Mouse (Mus musculus): ENCODE measurements around the gene Zfp704. TPM values are rescaled to one million over a fixed set of nuclear protein-coding genes. Genes with fewer than 3 reads are reported as not detected.
"Not testable (repeated sequence)": the region's sequence is repeated elsewhere in the genome, so short reads cannot be mapped to it uniquely, and the experiment has no call there.

Zfp704 gene
- total RNA-seq, 2 experiments from 2014 or later = 4.1 to 5.6 TPM

GRCm38 (mm10) chr3:9603866-9604265 lies 6.0 kb downstream of the Zfp704 start:
- intact Hi-C loops (cut with DNase I) = loop anchor here (10.0 kb wide), 1 partner anchor 341 kb away; no protein-coding TSS in a partner anchor
- no peak for DNase-seq

GRCm38 (mm10) chr3:9600577-9600976 lies 9.3 kb downstream of the Zfp704 start:
- DNase-seq = no peak
- intact Hi-C loops (cut with DNase I) = loop anchor here (10.0 kb wide), 1 partner anchor 344 kb away; no protein-coding TSS in a partner anchor

DNA sequence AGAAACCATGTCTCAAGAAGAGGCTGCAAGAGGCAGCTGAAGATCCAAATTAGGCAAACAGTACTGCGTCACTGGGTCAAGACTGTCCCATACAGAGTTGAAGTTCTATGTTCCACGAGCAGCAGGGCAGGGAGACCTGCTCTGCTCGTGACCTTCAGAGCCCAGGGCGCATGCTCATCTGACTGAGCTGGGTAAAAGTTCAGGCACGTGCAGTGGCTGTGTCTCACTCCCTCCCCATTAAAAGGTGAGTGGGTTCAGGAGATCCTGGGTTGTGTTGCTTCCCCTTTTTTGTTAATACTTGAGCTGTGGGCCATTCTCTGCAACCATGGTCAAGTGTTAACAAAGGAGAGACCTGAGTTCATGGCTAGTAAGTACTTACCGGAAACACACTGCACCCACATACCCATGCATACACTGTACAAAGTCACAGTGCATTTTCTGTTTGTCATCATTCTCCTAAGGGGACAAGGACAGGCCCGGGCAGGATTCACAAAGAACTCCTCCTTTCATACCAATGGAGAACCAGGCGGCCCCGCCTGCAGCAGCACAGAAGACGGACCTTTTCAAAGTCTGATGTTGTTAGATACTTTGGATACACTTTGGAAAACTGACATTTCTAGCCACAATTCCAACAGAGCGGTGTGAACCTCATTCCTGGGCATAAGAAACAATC lies 10.0 kb downstream of the Zfp704 start:
- no peak for DNase-seq
- intact Hi-C loops (cut with DNase I) = loop anchor here (10.0 kb wide), 2 partner anchors 195 to 345 kb away; no protein-coding TSS in a partner anchor

DNA sequence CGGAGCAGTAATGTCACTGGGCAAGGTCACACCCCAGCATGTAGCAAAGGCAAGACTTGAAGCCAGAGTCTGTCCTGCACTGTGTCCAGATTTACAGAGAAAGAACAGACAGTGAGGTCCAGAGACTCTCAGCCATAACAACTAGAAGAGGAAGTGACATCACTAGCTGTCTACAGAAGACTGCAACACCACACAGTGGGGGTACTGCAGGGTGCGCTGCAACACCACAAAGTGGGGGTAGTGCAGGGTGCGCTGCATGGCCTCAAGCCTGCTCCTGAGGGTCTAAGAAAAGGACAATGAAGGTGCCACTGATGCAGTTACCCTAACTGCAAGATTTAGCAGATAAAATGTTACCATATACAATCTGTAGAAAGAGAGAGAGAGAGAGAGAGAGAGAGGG lies 11.8 kb downstream of the Zfp704 start:
- intact Hi-C loops (cut with DNase I) = loop anchor here (10.0 kb wide), 1 partner anchor 193 kb away; no protein-coding TSS in a partner anchor
- no peak for DNase-seq

- intact Hi-C loops (cut with DNase I) = loop anchor here (10.0 kb wide), 1 partner anchor 190 kb away; no protein-coding TSS in a partner anchor
- no peak for DNase-seq
Measured at GRCm38 (mm10) chr3:9594457-9594856, 15.4 kb downstream of the Zfp704 start.

DNA sequence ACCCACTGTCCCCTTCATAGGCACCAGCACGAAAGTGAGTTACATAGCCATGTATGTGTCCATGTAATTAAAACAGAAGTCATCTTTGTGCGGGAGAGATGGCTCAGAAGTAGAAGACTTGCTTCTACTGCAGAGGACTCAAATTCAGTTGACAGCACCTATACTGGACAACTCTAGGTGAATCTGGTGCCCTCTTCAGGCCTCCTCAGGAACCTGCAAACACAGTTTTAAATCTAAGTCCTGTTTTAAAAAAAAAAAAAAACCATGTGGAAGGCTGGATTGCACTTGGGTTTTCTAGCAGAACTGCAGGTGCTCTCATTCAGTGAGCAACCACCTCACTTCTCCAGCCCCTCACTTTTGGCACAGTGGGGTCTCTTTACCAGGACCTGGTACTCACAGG lies 16.1 kb downstream of the Zfp704 start:
- intact Hi-C loops (cut with DNase I) = loop anchor here (10.0 kb wide), 1 partner anchor 189 kb away; no protein-coding TSS in a partner anchor
- no peak for DNase-seq

- DNase-seq = no peak
- intact Hi-C loops (cut with DNase I) = loop anchor here (10.0 kb wide), 1 partner anchor 187 kb away; no protein-coding TSS in a partner anchor
Measured at GRCm38 (mm10) chr3:9591416-9592110, 18.3 kb downstream of the Zfp704 start.

- no peak for DNase-seq
- intact Hi-C loops (cut with DNase I) = no loop called here
Measured at GRCm38 (mm10) chr3:9588635-9589034, 21.2 kb downstream of the Zfp704 start.

GRCm38 (mm10) chr3:9587304-9587703 lies 22.6 kb downstream of the Zfp704 start:
- intact Hi-C loops (cut with DNase I) = no loop called here
- DNase-seq = no peak

- intact Hi-C loops (cut with DNase I) = loop anchor here (5.0 kb wide), 1 partner anchor 61 kb away; no protein-coding TSS in a partner anchor
- no peak for DNase-seq
Measured at GRCm38 (mm10) chr3:9583516-9583915, 26.4 kb downstream of the Zfp704 start.

DNA sequence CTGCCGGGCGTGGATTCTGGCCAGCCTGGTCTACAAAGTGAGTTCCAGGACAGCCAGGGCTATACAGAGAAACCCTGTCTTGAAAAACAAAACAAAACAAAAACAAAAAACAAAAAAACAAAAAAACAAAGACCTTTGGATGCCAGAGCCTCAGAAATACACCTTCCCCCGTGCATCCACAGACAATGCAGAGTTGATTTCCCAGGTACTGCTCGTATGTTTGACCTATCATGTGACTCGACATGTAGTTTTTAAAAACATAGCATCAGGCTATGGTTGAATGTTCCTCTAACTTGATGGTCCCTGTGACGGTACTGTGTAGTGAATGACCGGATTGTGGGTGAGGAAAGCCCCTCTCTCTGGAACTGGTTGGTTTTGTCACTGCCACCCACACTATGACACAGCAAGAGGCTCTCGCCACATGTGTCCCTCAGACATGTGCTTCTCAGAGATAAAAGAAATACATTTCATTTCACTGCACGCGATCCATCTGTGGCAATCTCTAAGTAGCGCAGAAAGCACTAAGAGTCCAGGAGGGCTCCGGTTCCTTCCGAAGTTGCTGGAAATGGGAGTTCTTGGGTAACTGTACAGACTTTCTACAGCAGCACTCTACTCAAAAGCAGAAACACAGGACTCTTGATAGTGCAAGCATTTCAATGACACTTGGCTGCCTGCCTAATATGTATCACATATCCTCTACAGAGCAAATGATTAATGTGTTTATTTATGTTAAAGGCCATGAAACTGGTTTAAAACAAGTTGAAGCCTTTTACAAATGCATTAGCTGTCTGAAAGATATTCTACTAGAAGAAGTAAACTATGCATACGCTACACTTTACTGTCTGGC lies 28.7 kb downstream of the Zfp704 start:
- intact Hi-C loops (cut with DNase I) = loop anchor here (5.0 kb wide), 1 partner anchor 59 kb away; no protein-coding TSS in a partner anchor
- no peak for DNase-seq

GRCm38 (mm10) chr3:9580102-9580501 lies 29.8 kb downstream of the Zfp704 start:
- intact Hi-C loops (cut with DNase I) = loop anchor here (5.0 kb wide), 1 partner anchor 58 kb away; no protein-coding TSS in a partner anchor
- no peak for DNase-seq

GRCm38 (mm10) chr3:9579028-9579643 lies 30.7 kb downstream of the Zfp704 start:
- no peak for DNase-seq
- intact Hi-C loops (cut with DNase I) = no loop called here

DNA sequence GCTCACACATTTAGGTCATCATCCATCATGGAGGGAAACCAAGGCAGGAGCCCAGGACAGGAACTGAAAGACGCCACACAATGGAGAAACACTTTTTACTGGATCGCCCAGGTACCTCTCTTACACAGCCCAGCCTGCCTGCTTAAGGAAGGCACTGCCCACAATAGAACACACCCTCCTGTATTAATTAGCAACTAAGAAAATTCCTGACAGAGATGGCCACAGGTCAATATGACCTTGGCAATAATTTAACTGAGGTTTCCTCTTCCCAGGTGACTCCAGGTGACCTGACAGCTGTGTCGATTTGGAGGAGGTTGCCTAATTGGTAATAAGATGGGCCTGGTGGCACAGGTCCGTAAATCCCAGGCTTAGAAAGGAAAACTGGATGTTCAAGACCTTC lies 33.0 kb downstream of the Zfp704 start:
- DNase-seq = no peak
- intact Hi-C loops (cut with DNase I) = no loop called here

DNA sequence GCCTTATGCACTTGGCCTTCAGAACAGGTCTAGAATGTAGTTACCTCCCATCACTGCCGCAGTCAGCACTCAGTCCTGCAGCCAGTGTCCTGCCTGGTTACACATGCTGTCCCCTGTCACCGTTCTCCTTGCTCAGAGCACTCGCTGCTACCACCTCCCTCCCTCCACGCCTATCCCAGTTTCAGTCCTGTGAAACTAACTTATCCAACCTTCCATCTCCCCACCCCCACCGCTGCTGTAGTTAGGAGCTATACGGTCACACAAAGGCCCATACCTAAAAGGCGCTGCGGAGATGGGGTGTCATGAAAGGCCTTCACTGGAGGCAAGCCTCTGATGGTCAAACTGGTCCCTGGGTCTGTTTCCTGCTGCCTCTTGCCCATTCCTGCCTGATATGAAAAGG lies 35.6 kb downstream of the Zfp704 start:
- DNase-seq = no peak
- intact Hi-C loops (cut with DNase I) = no loop called here

- DNase-seq = peak in 1 of 2 experiments; percentile 12
- intact Hi-C loops (cut with DNase I) = no loop called here
Measured at GRCm38 (mm10) chr3:9573581-9573980, 36.3 kb downstream of the Zfp704 start.

DNA sequence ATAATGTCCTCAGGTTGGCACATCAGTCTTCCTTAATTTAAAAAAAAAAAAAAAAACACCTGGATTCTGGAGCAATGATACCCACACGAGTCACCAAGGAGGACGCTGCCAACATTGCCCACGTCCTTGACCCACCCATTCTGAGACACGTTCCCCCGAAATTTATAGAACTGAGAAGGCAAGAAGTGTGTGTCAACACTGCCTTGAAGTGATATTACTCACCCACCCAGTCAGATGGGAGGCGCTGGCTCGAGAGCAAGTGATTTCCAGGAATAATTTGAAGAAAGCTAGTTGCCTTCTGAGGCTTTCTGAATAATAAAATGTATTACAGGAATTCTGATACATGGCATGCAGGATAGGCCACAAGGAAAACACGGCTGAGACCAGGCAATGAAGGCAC lies 37.6 kb downstream of the Zfp704 start:
- intact Hi-C loops (cut with DNase I) = no loop called here
- no peak for DNase-seq

DNA sequence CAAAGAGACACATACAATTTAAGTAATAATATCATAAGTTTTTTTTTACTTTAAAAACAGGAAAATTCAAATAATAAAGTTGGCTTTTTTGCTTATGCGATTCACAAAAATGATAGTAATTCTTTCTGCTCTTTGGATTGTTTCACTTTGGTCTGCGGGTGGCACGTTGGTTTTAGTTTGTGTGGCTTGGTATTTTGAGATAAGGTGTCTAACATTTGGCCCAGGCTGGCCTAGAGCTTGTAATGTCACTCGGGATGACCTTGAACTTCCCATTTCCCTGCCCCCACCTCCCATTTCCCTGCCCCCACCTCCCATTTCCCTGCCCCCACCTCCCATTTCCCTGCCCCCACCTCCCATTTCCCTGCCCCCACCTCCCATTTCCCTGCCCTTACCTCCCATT lies 39.1 kb downstream of the Zfp704 start:
- no peak for DNase-seq
- intact Hi-C loops (cut with DNase I) = no loop called here

GRCm38 (mm10) chr3:9569706-9570105 lies 40.2 kb downstream of the Zfp704 start:
- DNase-seq; intact Hi-C loops (cut with DNase I): not testable (repeated sequence)

- intact Hi-C loops (cut with DNase I) = no loop called here
- no peak for DNase-seq
Measured at GRCm38 (mm10) chr3:9568565-9569228, 41.2 kb downstream of the Zfp704 start.
